Mouse (Mus musculus): ENCODE measurements around the gene Fam19a2. TPM values are rescaled to one million over a fixed set of nuclear protein-coding genes. Genes with fewer than 3 reads are reported as not detected.

The Fam19a2 gene
- total RNA-seq (2023), result not detected

GRCm38 (mm10) chr10:123263876-123264309, at the start of gene Fam19a2:
Fam19a2 (plus strand) TSS chr10:123263996.

Other genes with a start within 250 kb of the Fam19a2 start
- 100 to 1,000 TPM; 118 to 126 TPM for gene Mon2, start 187.5 kb upstream of the Fam19a2 start, total RNA-seq (2023)
- 100 to 1,000 TPM; 133 TPM for gene Usp15, start 67.0 kb upstream of the Fam19a2 start, total RNA-seq (2023)

Data from T-cell, adult 66 days (primary cell).